Mouse (Mus musculus) lung, postnatal 0 days (tissue): ENCODE data around the gene Pip5k1b. TPM values are rescaled to one million over a fixed set of nuclear protein-coding genes. Genes with fewer than 3 reads are reported as not detected.

Experiments
- ATAC-seq: fragments of 200-750 bp; cut with Nextera tagmentation; 2 replicates; pipeline ENCODE4 v1.8.0; 2017; ENCODE audit warnings: moderate library complexity
- DNase-seq: peaks from one replicate; pipeline ENCODE4 v3.0.0-alpha.2; 2016; ENCODE audit warnings: low spot score
- H3K27ac ChIP-seq: fragments of 300-500 bp; sonication (generic); 2 replicates; pipeline ENCODE4 v1.5.1; 2014; ENCODE audit warnings: antibody characterized with exemption, mild to moderate bottlenecking, low read length, mixed read lengths
- H3K27me3 ChIP-seq: fragments of 300-500 bp; sonication (generic); replicated peaks from 2 replicates; pipeline ENCODE4 v1.6.1; 2014; ENCODE audit warnings: low read length, mixed read lengths; ENCODE audit not compliant: insufficient read depth
- H3K36me3 ChIP-seq: fragments of 300-500 bp; sonication (generic); 2 replicates; pipeline ENCODE4 v1.6.1; 2014; ENCODE audit warnings: low read length, mixed read lengths; ENCODE audit not compliant: insufficient read depth
- H3K4me1 ChIP-seq: fragments of 300-500 bp; sonication (generic); 2 replicates; pipeline ENCODE4 v1.6.1; 2014; ENCODE audit warnings: antibody characterized with exemption, low read depth, low read length, mixed read lengths; ENCODE audit not compliant: insufficient read depth
- H3K4me2 ChIP-seq: fragments of 300-500 bp; sonication (generic); replicated peaks from 2 replicates; pipeline ENCODE4 v1.6.1; 2014; ENCODE audit warnings: low read depth, mild to moderate bottlenecking, low read length, moderate library complexity, mixed read lengths
- H3K4me3 ChIP-seq: fragments of 300-500 bp; sonication (generic); 2 replicates; pipeline ENCODE4 v1.5.1; 2014; ENCODE audit warnings: low read depth, low read length
- H3K9ac ChIP-seq: fragments of 300-500 bp; sonication (generic); replicated peaks from 2 replicates; pipeline ENCODE4 v1.6.1; 2014; ENCODE audit warnings: low read depth, mild to moderate bottlenecking
- H3K9me3 ChIP-seq: fragments of 300-500 bp; sonication (generic); 2 replicates; pipeline ENCODE4 v1.6.1; 2016; ENCODE audit warnings: low read length, mixed read lengths
- CTCF ChIP-seq: IDR thresholded peaks from 2 replicates; pipeline ENCODE4 v1.5.1; 2016; ENCODE audit warnings: antibody characterized with exemption, mild to moderate bottlenecking
- EP300 ChIP-seq: IDR thresholded peaks from 2 replicates; pipeline ENCODE4 v1.6.1; 2016; ENCODE audit warnings: antibody characterized with exemption, mild to moderate bottlenecking, control low read depth
- WGBS: fragments of 180-500 bp; shearing (Covaris S2); extraction: QIAGEN DNeasy Blood & Tissue Kit; methylation state at CpG from one replicate; pipeline ENCODE4 v1.1.7; 2014; 5-methylcytosine and 5-hydroxymethylcytosine counted together
- polyA plus RNA-seq: library from polyadenylated mRNA; unstranded; fragments of >200 nt; fragmentation: Nextera tagmentation; extraction: Ambion mirVana; gene quantifications from 2 replicates; pipeline ENCODE4 v1.2.1, GENCODE M21; 2015

Pip5k1b gene
- polyA plus RNA-seq, 1 experiment from 2014 or later, result 14.5 TPM

- H3K27me3 ChIP-seq, result no peaks in the 10 kb centered on the region
- DNase-seq, result peak; percentile 27
- H3K4me3 ChIP-seq, result no peak overlapping the region
- ATAC-seq, result no peak; the same call in 1 of the 2 replicates
- no peaks in the 10 kb centered on the region for H3K36me3 ChIP-seq
- no peak overlapping the region for H3K9ac ChIP-seq
- no peaks in the 10 kb centered on the region for H3K9me3 ChIP-seq
- no peaks in the 10 kb centered on the region for H3K4me1 ChIP-seq
- no peak overlapping the region for H3K4me2 ChIP-seq
- 50% methylated on average over 5 of the region's 5 CpGs for WGBS
- TF ChIP-seq EP300 (no peak), CTCF (no peak)
- no peak overlapping the region for H3K27ac ChIP-seq
Observed at GRCm38 (mm10) chr19:24332956-24333355, 222.7 kb downstream of the Pip5k1b start.

GRCm38 (mm10) chr19:24331274-24331673 is 224.4 kb downstream of the Pip5k1b start:
- Histone ChIP-seq H3K4me1 (no peaks in the 10 kb centered on the region), H3K27me3 (no peaks in the 10 kb centered on the region), H3K4me2 (no peak overlapping the region), H3K4me3 (no peak overlapping the region), H3K36me3 (no peaks in the 10 kb centered on the region), H3K27ac (no peak overlapping the region), H3K9me3 (no peaks in the 10 kb centered on the region), H3K9ac (no peak overlapping the region)
- ATAC-seq (no peak), DNase-seq (no peak)
- 70% methylated on average over 2 of the region's 2 CpGs for WGBS
- TF ChIP-seq CTCF (no peak), EP300 (no peak)

- no peak overlapping the region for H3K27ac ChIP-seq
- no peaks in the 10 kb centered on the region for H3K27me3 ChIP-seq
- no peak overlapping the region for H3K4me2 ChIP-seq
- TF ChIP-seq CTCF (no peak), EP300 (no peak)
- 70% methylated on average over 2 of the region's 2 CpGs for WGBS
- no peaks in the 10 kb centered on the region for H3K4me1 ChIP-seq
- H3K36me3 ChIP-seq, result no peaks in the 10 kb centered on the region
- ATAC-seq, result no peak
- H3K4me3 ChIP-seq, result no peak overlapping the region
- H3K9me3 ChIP-seq, result no peaks in the 10 kb centered on the region
- no peak for DNase-seq
- H3K9ac ChIP-seq, result no peak overlapping the region
Observed at GRCm38 (mm10) chr19:24330366-24330765, 225.3 kb downstream of the Pip5k1b start.

- no peak for ATAC-seq
- 47% methylated on average over 2 of the region's 2 CpGs for WGBS
Observed at GRCm38 (mm10) chr19:24327921-24328320, 227.8 kb downstream of the Pip5k1b start.

GRCm38 (mm10) chr19:24326969-24327368 is 228.7 kb downstream of the Pip5k1b start:
- DNase-seq, result no peak
- 51% methylated on average over 1 of the region's 1 CpGs for WGBS
- ATAC-seq, result no peak
- Histone ChIP-seq H3K4me3 (no peak overlapping the region), H3K4me1 (peaks cover 4% of the 10 kb centered on the region; the same call in 1 of the 2 replicates), H3K27me3 (no peaks in the 10 kb centered on the region), H3K9me3 (no peaks in the 10 kb centered on the region), H3K4me2 (no peak overlapping the region), H3K36me3 (no peaks in the 10 kb centered on the region), H3K9ac (no peak overlapping the region), H3K27ac (no peak overlapping the region)
- no peak for TF ChIP-seq CTCF

More at GRCm38 (mm10) chr19:24327921-24328320, 227.8 kb downstream of the Pip5k1b start:
- Histone ChIP-seq H3K4me2 (no peak overlapping the region), H3K9ac (no peak overlapping the region), H3K9me3 (no peaks in the 10 kb centered on the region), H3K4me1 (no peaks in the 10 kb centered on the region; the same call in 1 of the 2 replicates), H3K36me3 (no peaks in the 10 kb centered on the region), H3K4me3 (no peak overlapping the region), H3K27me3 (no peaks in the 10 kb centered on the region), H3K27ac (no peak overlapping the region)
- no peak for DNase-seq
- TF ChIP-seq CTCF (no peak), EP300 (no peak)

GRCm38 (mm10) chr19:24325692-24326091 is 230.0 kb downstream of the Pip5k1b start:
- no peak for DNase-seq

More at GRCm38 (mm10) chr19:24325692-24326091, 230.0 kb downstream of the Pip5k1b start:
- Histone ChIP-seq H3K4me3 (no peak overlapping the region), H3K4me1 (peaks cover 8% of the 10 kb centered on the region; the same call in 1 of the 2 replicates), H3K9me3 (no peaks in the 10 kb centered on the region), H3K4me2 (no peak overlapping the region), H3K36me3 (no peaks in the 10 kb centered on the region), H3K27ac (no peak overlapping the region), H3K9ac (no peak overlapping the region), H3K27me3 (no peaks in the 10 kb centered on the region)
- no peak for ATAC-seq
- 75% methylated on average over 6 of the region's 6 CpGs for WGBS
- TF ChIP-seq EP300, result no peak
- no peak for TF ChIP-seq CTCF
